Mouse (Mus musculus): ENCODE data around the gene Abcg1.

Abcg1 gene

GRCm38 (mm10) chr17:31082296-31083078, 25.0 kb downstream of the Abcg1 start:
- DNase-seq = no peak

DNA sequence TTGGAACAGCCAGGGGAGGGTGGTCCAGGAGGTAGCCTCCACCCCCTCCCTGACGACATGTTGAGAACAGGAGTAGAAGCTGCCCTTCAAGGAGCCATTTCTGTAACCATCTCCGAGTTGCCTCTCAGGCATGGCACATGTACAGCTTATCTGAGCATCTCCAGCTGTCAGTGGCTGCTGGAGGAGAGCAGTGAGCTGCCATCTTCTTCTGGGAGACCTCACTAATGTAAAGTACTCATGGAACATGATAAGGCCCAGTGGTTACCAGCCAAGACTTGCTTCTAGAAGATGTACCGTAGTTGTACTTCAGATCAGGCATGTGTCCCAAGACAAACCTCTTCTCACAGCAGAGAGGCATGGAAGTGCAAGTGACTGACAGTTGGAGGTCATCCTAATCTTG, 28.0 kb downstream of the Abcg1 start:
- no peak for DNase-seq

DNA sequence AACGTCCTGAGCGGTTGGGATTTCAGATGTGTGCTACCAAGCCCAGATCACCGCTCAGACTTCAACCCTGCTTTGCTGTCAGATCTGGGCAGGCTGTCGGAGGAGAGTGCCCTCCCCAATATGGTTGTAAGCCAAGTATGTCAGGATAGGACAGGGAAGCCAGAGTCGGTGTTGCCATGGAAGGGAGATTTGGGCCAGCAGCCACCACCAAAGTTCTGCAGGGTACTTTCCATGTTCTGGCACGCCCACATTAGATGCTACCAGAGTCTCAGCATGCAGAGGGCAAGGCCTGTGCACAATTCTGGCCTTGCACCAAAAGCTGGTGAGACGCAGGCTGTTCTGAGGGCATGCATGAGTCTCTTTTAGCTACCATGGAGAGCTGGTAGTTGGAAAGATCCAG, 28.7 kb downstream of the Abcg1 start:
- DNase-seq = no peak

- DNase-seq = no peak
Measured at GRCm38 (mm10) chr17:31088711-31089110, 31.2 kb downstream of the Abcg1 start.

- no peak for DNase-seq
Measured at GRCm38 (mm10) chr17:31089848-31090247, 32.4 kb downstream of the Abcg1 start.

GRCm38 (mm10) chr17:31091023-31091735, 33.7 kb downstream of the Abcg1 start:
- DNase-seq = no peak

DNA sequence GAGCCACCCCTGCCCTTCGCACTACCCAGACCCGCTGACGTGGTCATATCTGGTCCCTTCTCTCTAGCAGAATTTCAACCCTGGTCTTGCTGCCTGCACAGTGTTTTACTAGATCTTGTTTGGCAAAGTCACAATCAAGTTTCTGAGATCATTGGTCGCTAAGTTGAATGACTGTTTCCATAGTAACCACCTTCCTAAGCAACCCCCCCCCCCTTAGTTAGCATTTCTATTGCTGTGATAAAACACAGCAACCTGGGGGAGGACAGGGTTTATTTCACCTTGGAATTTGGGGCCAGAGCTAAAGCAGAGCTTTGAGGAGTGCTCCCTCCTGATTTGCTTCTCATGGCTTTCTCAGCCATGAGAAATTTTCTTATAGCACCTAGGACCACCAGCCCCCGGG, 37.3 kb downstream of the Abcg1 start:
- DNase-seq = no peak

GRCm38 (mm10) chr17:31095570-31095969, 38.1 kb downstream of the Abcg1 start:
- DNase-seq = no peak

- no peak for DNase-seq
Measured at GRCm38 (mm10) chr17:31096893-31097292, 39.4 kb downstream of the Abcg1 start.

DNA sequence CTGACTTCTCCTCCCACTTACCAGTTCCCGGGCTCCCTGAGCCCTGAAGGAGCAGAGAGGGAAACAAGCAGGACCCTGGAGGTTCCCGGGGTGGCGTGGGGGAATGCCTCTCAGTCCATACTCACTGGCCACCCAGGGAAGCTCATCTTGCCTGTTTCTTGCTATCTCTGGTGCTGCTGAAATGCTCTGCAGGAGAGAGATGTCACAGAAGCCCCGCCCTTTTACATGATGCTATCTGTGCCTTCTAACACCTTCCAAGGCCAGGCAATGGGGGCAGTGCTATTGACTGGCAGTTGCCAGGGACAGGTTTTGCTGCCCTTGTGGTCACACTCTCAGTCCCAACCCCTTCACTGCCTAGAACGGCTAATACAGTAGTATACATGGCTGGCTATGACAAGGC, 41.3 kb downstream of the Abcg1 start:
- no peak for DNase-seq

DNA sequence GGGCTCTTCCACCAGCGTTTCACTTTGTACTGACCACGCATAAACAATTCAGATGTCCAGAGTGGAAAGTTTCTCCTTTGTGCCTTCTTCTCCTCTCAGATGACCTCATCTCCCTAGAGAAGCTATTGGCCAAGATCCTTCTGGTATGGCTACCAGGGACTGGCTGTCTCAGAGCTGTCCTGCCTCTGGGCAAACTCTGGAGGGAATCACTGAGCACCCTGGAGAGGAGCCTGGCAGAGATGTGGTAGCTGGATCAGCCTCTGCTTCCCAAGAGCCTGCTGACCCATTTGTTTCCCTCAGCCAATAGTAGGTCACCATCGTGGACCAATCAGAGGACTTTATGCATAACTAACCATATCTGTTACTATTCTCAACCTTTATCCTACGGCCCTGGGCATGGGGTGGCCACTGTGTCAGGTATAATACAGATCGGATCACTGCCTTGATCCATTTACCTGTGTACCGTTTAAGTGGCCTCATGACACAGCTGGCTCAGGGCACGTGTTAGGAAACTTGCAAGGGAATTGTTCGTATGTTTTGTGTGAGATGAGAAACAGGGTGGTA, 45.6 kb downstream of the Abcg1 start:
- DNase-seq = no peak

GRCm38 (mm10) chr17:31103823-31104222, 46.3 kb downstream of the Abcg1 start:
- DNase-seq = no peak

GRCm38 (mm10) chr17:31108388-31108787, 50.9 kb downstream of the Abcg1 start:
- no peak for DNase-seq

- DNase-seq = no peak
Measured at GRCm38 (mm10) chr17:31113191-31113856, 55.8 kb downstream of the Abcg1 start.

- no peak for DNase-seq
Measured at GRCm38 (mm10) chr17:31116063-31116462, 58.6 kb downstream of the Abcg1 start.

GRCm38 (mm10) chr17:31117946-31118345, 60.5 kb downstream of the Abcg1 start:
- no peak for DNase-seq

- peak; percentile 81 to 82 for DNase-seq
Measured at GRCm38 (mm10) chr17:31119429-31119828, 62.0 kb downstream of the Abcg1 start.

- peak; percentile 63 to 71 for DNase-seq
Measured at GRCm38 (mm10) chr17:31121975-31122374, 64.5 kb downstream of the Abcg1 start.

GRCm38 (mm10) chr17:31125548-31126266, 68.2 kb downstream of the Abcg1 start:
- no peak for DNase-seq

- DNase-seq = no peak
Measured at GRCm38 (mm10) chr17:31128708-31129318, 71.3 kb downstream of the Abcg1 start.

- no peak for DNase-seq
Measured at GRCm38 (mm10) chr17:31129452-31129851, 72.0 kb downstream of the Abcg1 start, which contains the start of gene Tff3. TSS of gene Tff3 (minus strand) at chr17:31129646.

- DNase-seq = no peak
Measured at GRCm38 (mm10) chr17:31131269-31131821, 73.9 kb downstream of the Abcg1 start.
